Mouse (Mus musculus) olfactory bulb, adult 2 months (tissue): Measurements from ENCODE around the gene A730061H03Rik.

Experiments used
- CTCF ChIP-seq: fragments of 200-500 bp; IDR thresholded peaks from 2 replicates; pipeline ENCODE4 v1.5.1; 2012; ENCODE audit warnings: low read depth, mild to moderate bottlenecking, low read length, moderate library complexity; ENCODE audit not compliant: insufficient read depth
- POLR2A ChIP-seq: fragments of 200-500 bp; IDR thresholded peaks from 2 replicates; pipeline ENCODE4 v1.6.1; 2012; ENCODE audit warnings: mild to moderate bottlenecking, low read depth, low read length, moderate library complexity; ENCODE audit not compliant: insufficient read depth

DNA sequence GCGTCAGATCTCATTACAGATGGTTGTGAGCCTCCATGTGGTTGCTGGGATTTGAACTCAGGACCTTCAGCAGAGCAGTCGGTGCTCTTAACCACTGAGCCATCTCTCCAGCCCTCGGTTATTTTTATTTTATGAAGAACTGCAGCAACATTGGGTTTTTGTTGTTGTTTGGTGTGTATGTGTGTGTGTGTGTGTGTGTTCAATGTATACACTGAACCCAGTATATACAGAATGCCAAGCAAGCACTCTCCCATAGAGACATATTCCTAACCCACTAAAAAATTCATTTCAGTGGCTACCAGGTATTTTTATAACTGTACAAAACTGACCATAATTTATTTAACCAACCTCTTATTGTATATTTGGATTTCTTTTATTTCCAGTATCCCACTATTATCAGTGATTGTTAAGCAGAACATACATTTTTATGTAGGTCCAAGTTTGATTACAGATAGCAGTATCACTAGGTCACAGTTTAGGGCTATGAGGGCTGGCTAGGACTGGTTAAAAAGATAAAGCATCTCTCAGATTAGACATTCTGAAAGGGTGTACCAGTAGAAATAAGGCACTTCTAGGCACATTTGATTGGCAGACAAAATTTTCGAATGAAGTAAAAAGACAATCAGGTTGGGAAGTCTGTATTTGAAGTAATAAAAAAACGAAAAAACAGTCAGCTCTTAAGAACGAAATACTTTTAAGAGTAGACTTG, 1.3 kb downstream of the A730061H03Rik start:
- TF ChIP-seq POLR2A, result no peak
- TF ChIP-seq CTCF, result no peak
